Mouse (Mus musculus): ENCODE measurements around the gene Hif3a. TPM values are rescaled to one million over a fixed set of nuclear protein-coding genes. Genes with fewer than 3 reads are reported as not detected.

Gene Hif3a
- total and polyA plus RNA-seq, 2 experiments: 0.01 to 0.09 TPM

DNA sequence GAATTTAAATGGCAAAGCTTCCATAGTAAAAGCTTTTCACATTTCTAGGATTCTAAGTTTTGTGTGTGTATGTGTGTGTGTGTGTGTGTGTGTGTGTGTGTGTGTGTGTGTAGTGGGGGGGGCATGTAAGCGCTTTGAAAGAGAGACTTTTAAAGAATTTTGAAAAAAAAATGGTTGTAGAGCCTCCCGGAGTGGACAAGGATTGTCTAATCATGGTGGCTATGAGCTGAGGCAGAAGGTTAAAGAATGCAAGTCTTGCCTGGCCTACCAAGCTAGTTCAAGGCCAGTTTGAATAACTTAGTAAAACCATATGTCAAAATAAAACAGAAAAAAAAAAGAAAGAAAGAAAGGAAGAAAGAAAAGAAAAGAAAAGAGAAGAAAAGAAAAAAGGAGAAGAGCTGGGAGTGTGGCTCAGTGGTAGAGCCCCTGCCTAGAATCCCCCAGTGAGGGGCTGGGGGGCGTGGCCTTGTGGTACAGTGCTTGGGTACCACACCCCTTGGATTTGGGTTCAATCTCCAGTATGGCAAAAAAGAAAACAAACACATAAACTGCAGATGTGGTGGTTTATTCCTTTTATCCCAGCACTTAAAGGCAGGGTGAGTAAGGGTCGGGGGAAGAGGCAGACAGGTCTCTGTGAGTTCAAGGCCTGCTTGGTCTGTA is 6.8 kb downstream of the Hif3a start:
- Histone ChIP-seq H3K79me2 (ENCODE audit: control insufficient read depth, insufficient read depth, low read length) (no peaks in the 10 kb centered on the region), H3K36me3 (ENCODE audit: control insufficient read depth, insufficient read depth, low read length) (no peaks in the 10 kb centered on the region), H3K4me3 (ENCODE audit: insufficient read depth, low read depth, low read length) (no peak overlapping the region), H3K4me1 (ENCODE audit: control insufficient read depth, insufficient read depth, low read length) (peaks cover 5% of the 10 kb centered on the region; the same call in 1 of the 2 replicates), H3K27me3 (ENCODE audit: control insufficient read depth, insufficient read depth, low read length) (0 out of 2 replicates have a peak, but pooled peaks cover 5% of the 10 kb centered on the region), H3K27ac (replicated peaks; ENCODE audit: insufficient read depth, low read depth, low read length) (no peak overlapping the region), H3K9ac (ENCODE audit: low read depth, low read length) (no peak overlapping the region)
- no peak for DNase-seq (ENCODE audit: extremely low read depth, low read depth, low spot score)
- no peak for TF ChIP-seq CTCF (IDR thresholded peaks at IDR 0.05; ENCODE audit: low read depth, low read length)
- no peak for TF ChIP-seq POLR2A (IDR thresholded peaks at IDR 0.05; ENCODE audit: extremely low read depth, insufficient read depth, low read length)
- WGBS: 96% methylated on average over 4 of the region's 4 CpGs

DNA sequence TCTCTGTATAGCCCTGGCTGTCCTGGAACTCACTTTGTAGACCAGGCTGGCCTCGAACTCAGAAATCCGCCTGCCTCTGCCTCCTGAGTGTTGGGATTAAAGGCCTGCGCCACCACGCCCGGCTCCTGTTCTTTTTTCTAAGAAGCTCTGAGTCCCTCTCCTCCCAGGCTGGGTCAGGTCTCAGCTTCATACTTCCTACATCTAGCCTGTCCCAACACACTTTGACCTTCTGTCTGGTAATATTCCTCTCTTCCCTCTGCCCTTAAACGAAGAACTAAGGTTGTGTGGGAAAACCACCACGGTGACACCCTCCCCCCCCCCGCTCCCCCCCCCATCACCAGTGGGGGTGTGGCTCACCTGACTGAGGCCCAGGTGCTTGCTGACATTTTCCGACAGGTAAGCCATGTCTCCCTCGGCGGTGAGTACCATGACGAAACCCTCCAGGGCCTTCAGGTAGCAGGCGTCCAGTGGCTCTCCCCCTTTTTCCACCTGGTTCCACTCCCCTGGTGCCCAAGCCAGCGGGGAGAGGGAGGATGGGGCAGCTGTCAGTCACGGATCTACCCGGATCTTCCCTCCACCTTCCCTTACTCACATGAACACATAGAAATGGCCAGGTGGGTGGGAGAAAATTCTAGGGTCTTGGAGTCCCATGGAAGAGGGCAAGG is 7.8 kb downstream of the Hif3a start:
- TF ChIP-seq POLR2A (IDR thresholded peaks at IDR 0.05; ENCODE audit: extremely low read depth, insufficient read depth, low read length) (no peak), CTCF (IDR thresholded peaks at IDR 0.05; ENCODE audit: low read depth, low read length) (no peak)
- Histone ChIP-seq H3K79me2 (ENCODE audit: control insufficient read depth, insufficient read depth, low read length) (no peaks in the 10 kb centered on the region), H3K4me3 (ENCODE audit: insufficient read depth, low read depth, low read length) (no peak overlapping the region), H3K4me1 (ENCODE audit: control insufficient read depth, insufficient read depth, low read length) (0 out of 2 replicates have a peak, but pooled peaks cover 2% of the 10 kb centered on the region), H3K36me3 (ENCODE audit: control insufficient read depth, insufficient read depth, low read length) (no peaks in the 10 kb centered on the region), H3K27ac (replicated peaks; ENCODE audit: insufficient read depth, low read depth, low read length) (no peak overlapping the region), H3K27me3 (ENCODE audit: control insufficient read depth, insufficient read depth, low read length) (0 out of 2 replicates have a peak, but pooled peaks cover 5% of the 10 kb centered on the region), H3K9ac (ENCODE audit: low read depth, low read length) (no peak overlapping the region)
- DNase-seq (ENCODE audit: extremely low read depth, low read depth, low spot score): no peak
- WGBS: 95% methylated on average over 16 of the region's 16 CpGs

DNA sequence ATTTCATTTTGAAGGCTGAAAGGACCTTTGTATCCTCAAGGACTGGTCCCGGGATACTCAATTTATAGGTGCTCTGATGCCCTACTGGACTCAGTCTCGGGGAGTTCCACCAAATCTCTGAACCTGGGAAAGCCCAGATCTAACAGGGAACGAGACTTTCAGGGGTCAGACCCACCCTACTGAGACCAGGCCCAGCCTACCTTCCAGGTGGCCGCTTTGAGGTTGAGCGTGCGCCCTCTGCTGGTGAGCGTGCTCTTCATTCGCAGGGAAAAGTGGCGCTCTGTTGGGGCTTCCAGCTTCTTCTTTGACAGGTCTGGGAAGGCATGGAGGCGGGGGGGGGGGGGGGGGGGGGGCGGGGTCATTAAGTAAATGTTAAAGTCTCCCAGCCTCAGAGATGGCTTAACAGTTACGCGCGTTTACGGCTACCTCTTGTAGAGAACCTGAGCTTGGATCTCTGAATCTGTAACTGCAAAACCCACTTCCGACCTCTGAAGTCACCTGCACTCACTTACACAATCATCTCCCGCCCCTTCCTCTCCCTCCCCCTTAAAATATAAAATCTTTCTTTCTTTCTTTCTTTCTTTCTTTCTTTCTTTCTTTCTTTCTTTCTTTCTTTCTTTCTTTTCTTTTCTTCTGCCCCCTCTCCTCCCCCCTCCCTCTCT is 11.2 kb downstream of the Hif3a start:
- Histone ChIP-seq H3K79me2 (ENCODE audit: control insufficient read depth, insufficient read depth, low read length) (no peaks in the 10 kb centered on the region), H3K4me1 (ENCODE audit: control insufficient read depth, insufficient read depth, low read length) (no peaks in the 10 kb centered on the region), H3K36me3 (ENCODE audit: control insufficient read depth, insufficient read depth, low read length) (no peaks in the 10 kb centered on the region), H3K9ac (ENCODE audit: low read depth, low read length) (no peak overlapping the region), H3K27me3 (ENCODE audit: control insufficient read depth, insufficient read depth, low read length) (0 out of 2 replicates have a peak, but pooled peaks cover 3% of the 10 kb centered on the region), H3K27ac (replicated peaks; ENCODE audit: insufficient read depth, low read depth, low read length) (no peak overlapping the region), H3K4me3 (ENCODE audit: insufficient read depth, low read depth, low read length) (no peak overlapping the region)
- DNase-seq (ENCODE audit: extremely low read depth, low read depth, low spot score): peak; percentile 46
- 16% methylated on average over 15 of the region's 17 CpGs for WGBS
- TF ChIP-seq POLR2A (IDR thresholded peaks at IDR 0.05; ENCODE audit: extremely low read depth, insufficient read depth, low read length) (no peak), CTCF (IDR thresholded peaks at IDR 0.05; ENCODE audit: low read depth, low read length) (peak; percentile 94)

DNA sequence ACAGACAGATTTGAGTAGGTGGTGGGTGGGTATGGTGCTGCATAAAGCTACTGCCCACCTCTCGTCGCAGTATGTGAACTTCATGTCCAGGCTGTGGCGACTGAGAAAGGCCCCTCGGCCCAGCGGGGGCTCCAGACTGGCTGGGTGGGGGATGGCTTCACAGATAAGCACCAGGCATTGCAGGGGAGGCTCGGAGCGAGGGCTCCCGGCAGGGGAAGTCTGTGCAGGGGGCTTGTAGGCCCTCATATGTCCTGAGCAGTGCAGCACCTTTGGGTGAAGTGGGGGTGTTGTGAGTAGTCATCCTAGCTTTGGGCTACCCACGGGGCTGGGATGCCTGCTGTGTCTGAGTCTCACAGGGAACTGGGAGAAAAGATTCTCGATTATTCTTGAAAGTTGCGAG is 11.7 kb downstream of the Hif3a start:
- H3K27me3 ChIP-seq (ENCODE audit: control insufficient read depth, insufficient read depth, low read length): no peaks in the 10 kb centered on the region
- H3K4me3 ChIP-seq (ENCODE audit: insufficient read depth, low read depth, low read length): no peak overlapping the region
- no peak overlapping the region for H3K27ac ChIP-seq (replicated peaks; ENCODE audit: insufficient read depth, low read depth, low read length)
- no peaks in the 10 kb centered on the region for H3K79me2 ChIP-seq (ENCODE audit: control insufficient read depth, insufficient read depth, low read length)
- H3K4me1 ChIP-seq (ENCODE audit: control insufficient read depth, insufficient read depth, low read length): no peaks in the 10 kb centered on the region
- TF ChIP-seq POLR2A (IDR thresholded peaks at IDR 0.05; ENCODE audit: extremely low read depth, insufficient read depth, low read length) (no peak), CTCF (IDR thresholded peaks at IDR 0.05; ENCODE audit: low read depth, low read length) (no peak)
- WGBS: 78% methylated on average over 11 of the region's 11 CpGs
- no peak for DNase-seq (ENCODE audit: extremely low read depth, low read depth, low spot score)
- H3K36me3 ChIP-seq (ENCODE audit: control insufficient read depth, insufficient read depth, low read length): no peaks in the 10 kb centered on the region
- H3K9ac ChIP-seq (ENCODE audit: low read depth, low read length): no peak overlapping the region

DNA sequence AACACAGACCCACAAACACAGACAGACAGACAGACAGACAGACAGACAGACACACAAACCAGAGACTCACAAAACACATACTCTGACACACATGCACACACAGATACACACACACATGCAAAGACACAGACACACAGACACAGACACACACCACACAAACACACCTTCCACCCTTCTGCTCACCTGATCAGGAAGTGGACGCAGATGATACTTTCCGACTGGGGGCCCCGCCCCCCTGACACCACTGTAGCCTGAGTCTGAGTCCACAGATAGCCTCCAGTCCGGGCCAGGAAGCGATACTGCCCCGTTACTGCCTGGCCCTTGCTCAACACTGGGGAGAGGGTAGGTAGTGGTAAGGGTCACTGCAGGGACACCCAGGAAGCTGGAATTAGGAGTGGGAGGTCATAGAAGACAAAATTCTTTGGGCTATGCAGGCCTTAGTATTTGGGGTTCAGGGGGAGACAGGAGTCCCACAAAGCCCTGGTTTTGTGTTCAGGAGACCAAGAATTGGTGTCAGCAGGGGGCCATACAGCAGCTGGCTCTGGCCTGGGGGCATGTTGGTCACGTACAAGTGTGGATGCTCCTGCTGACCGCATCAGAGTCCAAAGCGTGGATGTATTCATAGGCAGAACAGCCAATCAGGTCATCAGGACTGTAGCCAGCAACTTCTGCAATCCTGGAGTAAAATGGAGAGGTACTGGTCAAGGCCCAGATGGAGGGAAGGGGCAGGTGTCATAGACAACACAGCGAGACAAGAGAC is 13.6 kb downstream of the Hif3a start:
- H3K36me3 ChIP-seq (ENCODE audit: control insufficient read depth, insufficient read depth, low read length): no peaks in the 10 kb centered on the region
- no peak overlapping the region for H3K4me3 ChIP-seq (ENCODE audit: insufficient read depth, low read depth, low read length)
- no peaks in the 10 kb centered on the region for H3K27me3 ChIP-seq (ENCODE audit: control insufficient read depth, insufficient read depth, low read length)
- 81% methylated on average over 10 of the region's 10 CpGs for WGBS
- H3K9ac ChIP-seq (ENCODE audit: low read depth, low read length): no peak overlapping the region
- H3K27ac ChIP-seq (replicated peaks; ENCODE audit: insufficient read depth, low read depth, low read length): no peak overlapping the region
- H3K4me1 ChIP-seq (ENCODE audit: control insufficient read depth, insufficient read depth, low read length): no peaks in the 10 kb centered on the region
- TF ChIP-seq CTCF (IDR thresholded peaks at IDR 0.05; ENCODE audit: low read depth, low read length) (no peak), POLR2A (IDR thresholded peaks at IDR 0.05; ENCODE audit: extremely low read depth, insufficient read depth, low read length) (no peak)
- DNase-seq (ENCODE audit: extremely low read depth, low read depth, low spot score): no peak
- H3K79me2 ChIP-seq (ENCODE audit: control insufficient read depth, insufficient read depth, low read length): no peaks in the 10 kb centered on the region

Data from liver, adult 2 months (tissue).